Mouse (Mus musculus) heart, postnatal 4 days (tissue): ENCODE data around the gene Gm17651. TPM values are rescaled to one million over a fixed set of nuclear protein-coding genes. Genes with fewer than 3 reads are reported as not detected.
A peak's percentile ranks its signal among the peaks of the same experiment; 100 is the strongest.

Experiments used
- DNase-seq: peaks from one replicate; pipeline ENCODE4 v3.0.0; 2021
- total RNA-seq, 2 experiments: library from RNA; stranded (reverse); gene quantifications; 2 replicates each; pipeline ENCODE4 v1.2.3; 2021

The Gm17651 gene
- not detected for total RNA-seq

DNA sequence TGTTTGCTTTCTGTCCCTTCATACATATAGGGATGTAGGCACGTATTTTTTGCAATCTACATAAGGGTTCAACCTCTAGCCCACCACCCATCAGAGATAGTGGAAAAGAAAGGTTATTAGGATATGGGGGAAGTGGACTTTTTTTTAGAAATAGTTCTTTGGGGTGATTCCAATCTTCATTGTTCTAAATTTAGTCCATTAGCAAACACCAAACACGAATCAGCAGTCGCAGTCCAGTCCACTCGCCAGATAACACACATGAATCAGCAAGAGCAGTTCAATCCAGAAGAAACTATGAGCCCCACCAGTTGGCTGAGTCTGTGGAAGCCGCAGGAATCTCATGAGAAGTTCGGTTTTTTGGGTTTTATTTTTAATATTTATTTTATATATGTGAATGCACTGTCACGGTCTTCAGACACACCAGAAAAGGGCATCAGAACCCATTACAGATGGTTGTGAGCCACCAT lies at the start of gene Gm17651:
Gene Gm17651, minus strand, starts transcription at position 51 of the 467 bp plus-strand sequence.
- no peak for DNase-seq

DNA sequence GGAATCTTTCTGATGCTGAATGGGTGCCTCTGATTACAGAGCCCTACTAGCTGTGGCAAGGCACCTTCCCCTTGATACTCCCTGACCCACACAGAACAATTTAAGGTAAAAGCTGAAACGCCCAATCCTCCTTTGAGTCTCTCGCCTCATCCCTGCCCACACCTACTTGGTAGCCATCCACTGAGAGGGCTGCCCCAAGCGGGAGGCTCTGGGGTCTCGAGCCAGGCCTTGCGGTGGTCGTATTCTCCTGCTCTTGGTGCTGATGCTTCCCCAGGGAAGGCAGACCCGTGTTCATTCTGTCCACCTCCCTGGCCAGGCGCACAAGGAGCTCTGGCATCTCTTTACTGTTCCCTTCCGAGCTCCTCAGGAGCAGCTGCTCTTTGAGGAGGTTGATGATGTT lies 44.6 kb upstream of the Gm17651 start:
- no peak for DNase-seq

DNA sequence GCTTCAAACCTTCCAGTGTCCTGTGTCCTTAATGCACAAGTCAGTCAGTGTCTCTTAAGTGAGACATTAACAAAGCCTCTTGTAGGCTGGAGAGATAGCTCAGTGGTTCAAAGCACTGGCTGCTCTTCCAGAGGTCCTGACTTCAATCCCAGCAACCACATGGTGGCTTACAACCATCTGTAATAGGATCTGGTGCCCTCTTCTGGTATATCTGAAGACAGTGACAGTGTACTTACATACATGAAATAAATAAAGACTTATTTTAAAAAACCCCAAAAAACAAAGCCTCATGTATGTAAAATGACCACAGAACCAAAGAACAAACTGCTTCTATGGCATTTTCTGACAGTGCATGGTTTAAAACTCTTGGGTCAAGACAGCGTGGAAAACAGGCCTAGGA lies 41.4 kb upstream of the Gm17651 start:
- DNase-seq, result no peak

DNA sequence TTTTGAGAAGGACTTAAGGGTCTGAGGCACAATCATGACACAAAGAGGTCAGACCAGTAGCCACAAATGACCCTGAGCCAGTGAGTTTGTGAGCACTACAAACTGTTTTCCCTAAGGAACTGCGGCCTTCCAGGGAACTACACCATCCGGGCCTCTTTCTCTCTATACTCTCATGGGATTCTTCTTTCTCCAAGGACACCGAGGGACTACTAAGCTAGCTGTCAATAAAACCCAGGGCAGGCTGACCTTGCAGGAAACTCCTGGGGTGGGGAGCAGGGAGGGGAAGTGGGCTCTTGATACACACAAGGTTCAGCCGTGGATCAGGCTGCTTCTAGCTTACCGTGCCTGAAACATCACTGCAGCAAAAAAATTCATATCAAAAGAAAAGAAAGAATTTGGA lies 36.4 kb upstream of the Gm17651 start:
- no peak for DNase-seq

DNA sequence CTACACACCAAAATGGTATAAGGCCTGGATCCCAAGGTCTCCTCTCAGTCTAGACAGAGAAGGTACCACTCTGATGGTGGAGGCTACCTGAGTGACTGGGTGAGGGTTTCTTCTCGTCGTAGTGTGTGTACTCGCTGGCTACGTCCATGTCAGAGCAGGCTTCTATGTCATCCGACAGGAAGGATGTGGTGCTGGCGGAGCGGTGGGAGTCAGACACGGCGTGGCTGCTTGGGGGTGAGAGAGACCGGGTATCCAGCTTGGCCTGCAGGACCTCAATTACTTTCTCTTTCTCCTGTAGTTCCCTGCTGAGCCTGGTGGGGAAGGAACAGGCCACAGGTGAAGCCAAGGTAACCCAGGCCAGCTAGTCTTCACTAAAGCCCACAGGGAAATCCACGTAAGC lies 35.6 kb upstream of the Gm17651 start:
- DNase-seq, result no peak

DNA sequence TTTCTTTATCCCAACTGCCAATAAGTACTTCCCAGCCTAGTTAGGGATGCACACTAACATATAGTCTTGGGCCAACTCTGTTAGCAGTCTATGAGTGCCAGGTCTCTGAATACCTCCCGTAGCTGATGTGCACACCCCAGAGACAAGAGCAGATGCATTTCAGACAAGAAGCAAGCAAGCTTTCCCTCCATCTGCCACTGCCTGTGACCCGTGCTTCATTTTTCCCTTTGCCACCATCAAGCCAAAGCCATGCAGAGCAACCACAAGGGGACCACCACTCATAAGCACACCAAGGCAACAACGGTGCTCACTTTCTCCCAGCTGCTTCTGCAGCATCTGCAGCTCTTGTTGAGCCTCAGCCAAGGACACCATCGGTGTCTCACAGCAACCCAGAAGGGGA lies 32.1 kb upstream of the Gm17651 start:
- DNase-seq, result no peak

DNA sequence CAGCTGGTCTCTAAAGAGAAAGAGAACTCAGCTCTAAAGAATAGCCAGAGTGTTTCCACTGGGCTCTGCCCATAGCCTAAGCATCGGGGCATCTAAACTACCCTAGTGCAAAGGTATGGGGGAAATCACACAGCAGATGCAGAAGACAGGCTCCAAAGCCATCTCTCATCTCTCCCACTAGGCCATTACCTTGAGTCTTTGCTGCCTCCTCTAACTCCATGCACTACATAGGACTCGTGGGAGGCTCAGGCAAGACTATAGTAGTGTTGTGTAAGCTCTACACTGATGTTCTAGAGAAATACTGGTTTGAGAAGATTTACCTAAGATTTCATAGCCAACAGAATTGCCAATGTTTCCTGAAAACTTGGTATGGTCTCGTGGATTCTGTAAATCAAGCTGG lies 31.0 kb upstream of the Gm17651 start:
- no peak for DNase-seq

DNA sequence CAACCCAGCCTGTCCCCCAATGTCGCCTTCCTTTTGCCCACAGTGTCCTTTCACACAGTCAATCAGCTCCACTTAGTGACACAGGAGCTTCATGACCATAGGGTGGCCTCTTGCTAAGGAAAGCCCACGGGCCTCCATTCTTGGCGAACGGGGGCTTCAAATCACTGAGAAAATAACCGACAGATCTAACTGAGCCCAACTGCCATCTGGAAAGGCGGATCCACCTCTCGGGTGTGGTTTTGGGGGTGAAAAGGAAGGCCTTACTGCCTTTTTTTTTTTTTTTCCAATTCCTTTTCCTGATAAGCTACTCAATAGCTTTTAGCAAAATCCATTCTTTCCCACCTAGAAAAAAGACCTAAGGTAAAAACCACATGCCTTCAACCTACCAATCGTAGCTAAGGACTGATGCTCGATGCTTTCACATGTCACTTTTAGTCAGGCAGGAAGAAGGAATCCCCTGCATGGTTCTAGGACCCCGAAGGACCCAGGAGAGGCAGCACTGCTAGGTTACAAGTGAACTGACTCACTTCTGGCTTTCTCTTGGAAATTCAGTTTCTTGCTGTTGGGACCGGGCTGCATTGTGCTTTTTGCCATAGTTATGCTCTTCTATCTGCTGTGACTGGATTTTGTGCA lies 28.1 kb upstream of the Gm17651 start:
- no peak for DNase-seq

DNA sequence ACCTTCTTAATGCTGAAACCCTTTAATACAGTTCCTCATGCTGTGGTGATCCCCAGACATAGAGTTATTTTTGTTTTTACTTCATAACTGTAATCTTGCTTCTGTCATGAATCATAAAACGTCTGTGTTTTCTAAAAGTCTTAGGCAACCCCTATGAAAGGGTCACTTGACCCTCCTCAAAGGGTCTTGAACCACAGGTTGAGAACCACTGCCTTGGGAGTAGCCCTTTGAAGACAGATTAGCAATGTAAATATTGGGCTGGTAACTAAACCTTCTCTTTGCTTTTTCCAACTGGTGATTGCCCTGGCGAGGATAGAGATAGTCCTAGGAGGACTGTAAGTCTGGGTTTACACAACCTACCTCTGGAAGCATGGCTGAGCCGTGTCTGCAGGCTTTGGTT lies 26.7 kb upstream of the Gm17651 start:
- DNase-seq, result no peak

DNA sequence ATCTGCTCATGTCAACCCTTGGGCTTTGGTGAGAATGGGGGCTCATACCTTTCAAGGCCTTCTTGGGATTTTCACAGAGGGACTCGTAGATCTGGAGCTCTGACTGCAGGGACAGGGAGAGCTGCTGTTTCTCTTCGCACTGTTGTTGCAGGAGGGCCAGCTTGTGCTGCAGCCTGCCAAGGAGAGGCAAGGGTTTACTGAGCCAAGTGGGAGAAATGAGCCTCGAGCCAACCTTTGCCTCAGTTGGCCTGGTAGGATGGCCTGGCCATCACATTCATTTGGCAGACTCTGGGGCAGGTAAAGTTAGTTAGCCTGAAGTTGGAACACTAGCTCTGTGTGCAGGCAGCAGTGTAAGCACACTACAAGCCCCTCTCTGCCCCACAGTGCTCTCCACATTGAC lies 24.6 kb upstream of the Gm17651 start:
- DNase-seq, result no peak

DNA sequence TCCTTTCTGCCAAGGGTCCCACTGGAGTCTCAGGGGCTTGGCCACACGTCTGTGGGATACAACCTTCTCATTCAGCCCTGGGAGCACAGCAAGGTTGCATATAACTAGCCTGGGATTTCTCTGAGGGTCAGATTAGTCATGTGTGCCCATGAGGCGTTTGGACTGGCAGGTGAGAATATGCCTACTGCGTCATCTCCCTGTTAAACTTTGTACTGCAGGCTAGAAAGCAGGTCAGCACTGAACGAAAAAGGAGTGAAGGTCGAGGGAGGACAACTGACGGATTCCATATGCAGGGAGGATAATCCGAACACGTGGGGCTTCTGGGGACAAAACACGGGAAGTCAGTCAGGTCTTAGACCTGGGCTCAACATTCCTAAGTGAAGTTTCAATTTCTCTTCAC lies 22.8 kb upstream of the Gm17651 start:
- no peak for DNase-seq

DNA sequence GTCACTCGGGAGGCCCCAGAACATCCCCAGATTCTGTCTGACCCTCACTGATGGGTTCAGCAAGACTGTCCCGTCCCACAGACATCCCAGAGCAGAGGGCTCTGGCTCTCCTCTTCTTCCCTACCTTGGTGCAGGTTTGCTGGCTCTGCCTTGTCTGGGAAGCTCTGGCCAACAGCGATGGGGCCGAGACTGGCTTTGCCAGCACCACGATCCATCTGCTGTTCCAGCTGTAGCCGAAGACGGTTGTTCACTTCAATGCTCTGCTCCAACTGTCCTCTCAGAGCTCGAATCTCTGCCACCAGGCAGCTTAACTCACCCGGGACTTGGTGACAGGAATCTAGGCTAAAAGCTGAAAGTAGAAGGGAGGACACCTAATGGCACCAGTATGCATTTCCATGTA lies 22.4 kb upstream of the Gm17651 start:
- no peak for DNase-seq

DNA sequence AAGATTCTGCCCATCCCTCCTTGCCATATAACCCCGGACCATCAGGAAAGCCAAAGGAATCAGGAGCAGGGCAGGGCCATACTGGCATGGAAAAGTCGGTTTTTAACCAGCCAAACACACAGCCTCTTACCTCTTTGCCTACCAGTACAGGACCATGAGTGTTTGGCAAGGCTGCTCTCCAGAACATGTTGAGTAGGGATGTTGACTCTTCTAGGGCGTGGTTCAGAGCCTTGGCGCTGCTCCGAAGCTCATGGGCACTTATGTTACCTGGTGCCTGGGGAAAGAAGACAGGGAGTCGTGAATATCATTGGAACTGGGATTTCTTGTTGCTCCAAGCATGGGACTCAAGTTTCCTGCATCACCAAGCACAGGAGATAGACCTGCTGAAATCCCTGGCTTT lies 19.3 kb upstream of the Gm17651 start:
- no peak for DNase-seq

DNA sequence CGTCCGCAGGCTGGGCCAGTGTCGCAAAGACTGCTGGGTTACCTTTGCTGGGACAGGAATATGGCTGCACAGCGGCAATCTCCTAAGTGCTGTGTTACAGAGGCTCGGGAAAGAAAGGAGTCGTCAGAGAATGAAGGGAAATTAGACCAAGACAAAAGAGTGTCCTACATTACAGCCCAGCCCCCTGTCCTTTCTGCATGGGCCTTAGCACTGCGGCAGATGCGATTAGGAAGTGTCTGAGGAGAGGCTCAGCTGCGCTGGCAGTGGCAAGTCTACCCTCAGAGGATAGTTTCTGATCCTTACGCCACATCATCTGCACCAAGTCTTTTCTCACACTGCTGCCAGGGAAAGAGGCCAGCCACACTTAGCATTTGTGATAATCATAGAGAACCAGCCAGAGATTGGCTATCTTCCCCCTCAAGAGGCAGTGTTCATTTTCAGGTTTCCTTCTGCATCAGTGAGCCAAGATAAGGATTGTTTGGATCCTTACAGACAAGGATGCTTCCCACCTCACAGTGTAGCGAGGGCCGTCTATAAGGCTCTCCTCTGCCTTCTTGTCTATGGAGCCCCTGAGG lies 17.0 kb upstream of the Gm17651 start:
- DNase-seq, result no peak

DNA sequence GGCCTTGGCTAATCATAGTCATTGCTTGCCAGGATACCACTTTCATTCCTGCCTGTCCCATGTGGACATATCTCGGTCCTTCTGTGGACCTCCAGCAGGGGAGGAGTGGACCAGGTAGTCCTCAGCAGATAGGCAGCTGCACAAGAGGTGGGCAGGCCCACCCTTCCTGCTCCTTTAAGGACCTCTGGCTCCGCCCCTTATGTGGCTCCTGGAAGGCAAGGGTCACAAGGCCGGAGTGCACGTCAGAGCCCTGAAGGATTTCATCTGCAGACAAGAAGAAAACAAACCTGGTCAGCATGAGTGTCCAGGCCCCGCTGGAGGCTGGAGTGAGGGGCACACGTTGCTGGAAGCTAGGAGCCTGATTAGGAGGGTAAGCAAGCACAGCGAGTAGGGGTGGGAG lies 16.1 kb upstream of the Gm17651 start:
- no peak for DNase-seq

DNA sequence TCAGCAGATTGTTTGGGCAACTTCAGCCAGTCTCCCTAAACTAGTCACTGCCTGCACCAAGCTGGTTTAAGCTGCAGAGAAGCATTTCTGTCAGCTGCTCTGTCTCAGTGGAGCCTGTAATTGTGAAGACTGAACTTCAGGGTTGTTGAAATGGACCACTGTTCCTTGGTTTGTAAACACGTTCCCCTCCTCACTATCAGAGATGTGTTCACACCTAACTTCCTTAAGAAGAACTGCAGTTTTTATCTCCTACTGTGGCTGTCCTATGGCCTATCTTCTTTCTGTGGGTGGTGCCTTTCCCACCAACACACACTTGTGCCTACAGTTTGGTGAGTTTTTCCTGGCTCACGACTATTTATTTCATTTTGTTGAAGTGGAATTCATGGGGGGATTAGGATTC lies 14.8 kb upstream of the Gm17651 start:
- DNase-seq, result no peak

DNA sequence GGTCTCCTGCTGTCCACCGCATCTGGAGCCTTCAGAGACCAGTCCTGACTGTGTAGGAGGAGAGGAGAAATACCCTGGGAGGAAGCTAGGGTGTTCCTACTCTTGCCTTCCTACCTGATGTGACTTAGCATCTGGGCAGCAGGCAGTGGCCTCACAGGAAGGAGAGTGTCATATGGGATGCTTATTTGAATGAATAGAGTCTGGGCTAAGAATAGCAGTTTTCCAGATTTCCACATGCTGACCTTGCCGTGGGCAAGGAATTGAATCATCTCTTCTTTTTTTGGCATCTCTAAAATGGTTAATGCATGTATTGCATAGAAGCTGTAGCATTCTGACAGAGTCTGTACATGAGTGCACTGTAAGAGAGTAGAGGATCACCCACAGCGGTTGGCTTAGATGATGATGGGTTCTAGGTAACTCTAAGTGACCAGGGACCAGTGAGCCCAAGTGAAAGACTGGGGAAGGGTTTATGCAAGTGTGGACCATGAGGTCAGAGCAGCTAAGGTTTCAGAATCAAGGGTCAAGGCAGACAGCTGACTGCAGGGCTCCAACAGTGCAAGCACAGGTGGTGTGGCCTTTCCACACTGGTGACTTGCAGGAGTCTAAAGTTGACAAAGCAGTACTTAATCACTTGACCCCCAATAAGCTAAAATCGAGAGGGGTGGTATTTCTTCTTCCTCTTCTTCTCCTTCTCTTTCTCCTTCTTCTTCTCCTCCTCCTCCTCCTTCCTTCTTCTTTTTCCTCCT lies 12.1 kb upstream of the Gm17651 start:
- DNase-seq, result no peak

DNA sequence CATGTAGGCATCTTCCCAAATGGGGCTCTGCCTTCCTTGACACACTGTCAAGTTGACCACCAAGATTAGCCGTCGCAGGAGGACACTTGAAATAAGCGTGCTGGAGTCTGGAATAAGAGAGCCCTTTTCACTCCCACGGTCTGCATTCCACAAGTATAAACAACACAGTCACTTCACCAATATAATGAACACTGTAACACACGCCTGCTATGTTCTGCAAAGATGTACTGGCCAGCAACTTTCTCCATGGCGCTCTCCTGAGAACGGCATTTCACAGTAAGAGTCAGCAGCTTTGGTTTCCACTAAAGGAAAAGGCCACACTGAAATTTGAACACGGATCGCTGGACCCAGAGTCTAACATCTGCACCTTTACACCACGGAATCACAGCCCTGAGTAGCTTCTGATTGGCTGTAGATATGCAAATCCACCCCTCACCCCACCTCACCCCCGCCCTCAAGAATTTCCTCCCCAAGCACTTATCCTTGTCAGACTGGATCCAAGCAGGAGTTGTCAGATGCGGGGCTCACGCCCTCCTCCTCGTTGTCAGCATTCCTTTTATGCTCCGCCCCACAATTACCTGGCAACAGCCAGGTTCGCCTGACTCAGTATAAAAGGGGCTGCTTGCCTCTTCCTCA lies 9.2 kb upstream of the Gm17651 start:
- DNase-seq, result no peak

DNA sequence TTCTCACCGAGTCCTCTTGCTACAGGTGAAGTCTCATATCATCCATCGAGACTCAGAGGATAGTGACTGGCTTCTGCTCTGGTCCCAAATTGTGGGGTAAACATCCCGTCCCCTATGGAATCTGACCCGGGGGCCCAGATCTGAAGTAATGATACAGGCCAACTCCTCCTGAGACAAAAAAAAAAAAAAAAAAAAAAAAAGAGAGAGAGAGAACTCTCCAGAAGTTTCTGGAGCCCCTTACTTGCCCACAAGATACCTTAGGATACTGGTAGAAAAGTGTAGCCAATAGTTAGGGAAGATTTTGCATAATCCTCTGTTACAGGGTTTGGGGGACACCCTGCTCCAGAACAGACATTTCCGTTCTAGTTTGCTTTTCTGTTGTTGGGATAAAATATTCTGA lies 8.1 kb upstream of the Gm17651 start:
- DNase-seq, result no peak

DNA sequence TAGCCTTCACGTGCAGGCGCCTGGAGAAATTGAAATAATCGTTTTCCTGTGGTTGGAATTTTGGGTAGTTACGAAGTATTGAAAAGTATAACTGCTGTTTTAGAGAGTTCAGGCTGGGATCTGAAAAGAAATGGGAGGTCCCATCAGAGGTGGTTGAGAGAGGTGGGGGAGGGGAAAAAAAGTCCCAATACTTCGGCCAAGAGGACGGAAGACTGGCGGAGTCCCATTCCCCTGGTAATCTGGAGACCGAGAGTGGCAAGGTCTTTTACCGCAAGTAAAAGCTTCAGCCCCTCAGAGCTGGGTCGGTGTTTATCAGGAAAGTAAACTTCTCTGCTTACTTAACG lies 7.6 kb upstream of the Gm17651 start:
- no peak for DNase-seq

DNA sequence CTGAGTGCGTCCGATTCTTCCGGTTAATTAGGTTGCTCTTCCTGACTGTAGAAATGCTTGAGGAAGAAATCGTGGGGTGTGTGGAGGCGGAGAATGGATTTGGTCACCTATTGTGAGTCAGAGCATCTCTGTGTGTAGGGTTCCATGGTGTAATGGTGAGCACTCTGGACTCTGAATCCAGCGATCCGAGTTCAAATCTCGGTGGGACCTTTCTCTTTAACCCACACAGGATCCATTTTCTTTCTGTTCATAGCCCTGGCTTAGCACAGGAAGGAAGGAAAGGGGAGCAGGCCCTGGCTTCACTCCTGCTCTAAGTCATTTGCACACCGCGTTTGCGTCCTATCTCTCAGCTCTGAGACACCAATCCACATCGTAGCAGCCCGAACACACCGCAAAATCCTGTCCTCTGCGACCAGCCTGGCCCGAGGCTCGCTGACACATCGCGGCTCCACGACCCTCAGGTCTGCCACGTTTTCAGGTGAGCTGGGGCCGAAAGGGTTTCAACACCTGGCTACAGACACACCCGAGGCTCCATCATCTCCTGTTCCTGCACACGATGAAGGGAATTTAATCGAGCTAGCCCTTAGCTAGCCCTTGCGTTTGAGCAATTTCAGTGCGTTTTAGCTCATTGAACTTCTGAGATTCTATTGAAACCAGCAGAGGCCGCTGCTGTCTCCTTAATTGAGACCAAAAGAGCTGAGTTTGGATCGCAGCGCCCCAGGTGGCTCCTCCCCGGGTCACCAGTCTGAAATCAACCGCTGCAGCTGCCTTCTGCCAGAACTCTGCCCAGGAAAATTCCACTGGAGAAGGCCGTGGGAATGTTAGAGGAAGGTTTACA lies 7.0 kb upstream of the Gm17651 start:
- peak; percentile 67 for DNase-seq

DNA sequence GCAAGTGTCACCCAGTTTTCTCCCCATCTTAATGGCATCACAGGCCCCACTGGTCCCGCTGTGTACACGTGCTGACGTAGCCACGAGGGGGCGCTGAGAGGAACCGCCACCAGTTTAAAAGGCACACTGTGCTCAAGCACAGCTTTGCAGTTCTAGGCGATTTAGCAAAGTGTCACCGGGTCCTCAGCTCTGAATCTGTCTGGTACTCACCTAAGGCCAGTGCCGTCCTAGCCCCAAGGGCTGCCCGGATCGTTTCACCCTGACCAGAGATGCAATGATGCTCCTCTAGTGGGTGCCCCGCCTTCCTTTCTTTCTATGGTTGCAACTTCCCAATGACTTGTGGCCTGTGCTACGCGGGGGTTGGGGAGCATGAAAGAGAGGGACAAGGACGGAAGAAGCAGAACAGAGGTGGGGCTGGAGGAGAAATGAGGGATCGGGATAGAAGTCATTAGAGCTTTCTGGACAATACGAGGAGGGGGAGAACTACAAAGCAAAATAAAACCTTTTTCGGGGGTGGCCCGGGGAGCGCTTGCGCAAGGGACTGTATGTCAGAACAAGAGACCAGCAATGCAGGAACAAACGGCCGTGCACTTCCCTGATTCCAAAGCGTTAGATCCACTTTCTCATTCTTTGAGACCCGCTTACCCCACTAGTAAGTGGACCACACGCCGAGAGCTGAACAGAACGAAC lies 6.3 kb upstream of the Gm17651 start:
- peak; percentile 85 for DNase-seq
